Mouse (Mus musculus) lung, postnatal 0 days (tissue): ENCODE results near the gene Rpl9-ps1.

Experiments
- CTCF ChIP-seq: IDR thresholded peaks from 2 replicates; pipeline ENCODE4 v1.5.1; 2016; ENCODE audit warnings: antibody characterized with exemption, mild to moderate bottlenecking
- EP300 ChIP-seq: IDR thresholded peaks from 2 replicates; pipeline ENCODE4 v1.6.1; 2016; ENCODE audit warnings: antibody characterized with exemption, mild to moderate bottlenecking, control low read depth

DNA sequence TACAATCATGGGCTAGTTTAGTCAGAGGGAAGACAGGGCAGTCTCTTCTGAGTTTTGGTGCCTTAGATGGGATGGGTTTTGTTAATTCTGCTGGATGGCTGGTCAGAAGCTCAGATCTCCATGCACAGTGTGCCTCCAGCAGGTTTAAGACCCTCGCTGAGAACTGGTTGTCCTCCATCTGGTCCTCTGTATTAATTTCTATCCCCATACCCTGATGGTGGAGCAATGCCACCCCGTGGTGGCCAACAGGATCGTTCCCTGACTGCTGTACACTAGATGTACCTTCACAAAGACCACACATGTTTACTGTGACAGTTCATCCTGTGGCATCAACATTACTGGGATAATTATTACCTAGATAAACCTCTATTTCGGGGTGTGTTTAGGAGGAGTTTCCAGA, 12.7 kb downstream of the Rpl9-ps1 start:
- no peak for TF ChIP-seq EP300
- TF ChIP-seq CTCF, result peak; percentile 56
